Comparison of ENCODE assay signal across 19 mouse cellular contexts in genomic region chr3:69475850-69476450, GRCm38 (mm10).
DNase-seq lines count a peak whose midpoint lies in the region; ATAC-seq lines count a peak whose summit lies in the region.
"Had no signal": no experiment of that assay in that cellular context is flagged by ENCODE, and none has a peak within 500 bp of the region (broad histone marks: within the 10 kb centered on the region; RNA-seq: fewer than 3 reads in every experiment).

No protein-coding gene starts in this region.

- H3K4me2 ChIP-seq in heart, embryonic 12.5 days = peak overlapping the region; percentile 51
- H3K4me2 ChIP-seq in hindbrain, embryonic 15.5 days = no peak overlapping the region
- no peak overlapping the region; the same call in 1 of the 2 replicates for H3K4me2 ChIP-seq in hindbrain, embryonic 14.5 days (replicated peaks)
- H3K4me2 ChIP-seq in neural tube, embryonic 14.5 days (ENCODE audit: low read depth, low read length) = no peak overlapping the region
- H3K4me2 ChIP-seq: limb, embryonic 13.5 days; liver, embryonic 13.5 days had no signal

- H3K9me3 ChIP-seq in heart, embryonic 12.5 days (replicated peaks) = peaks cover 3% of the 10 kb centered on the region; the same call in 1 of the 2 replicates
- no peaks in the 10 kb centered on the region for H3K9me3 ChIP-seq in hindbrain, embryonic 15.5 days
- H3K9me3 ChIP-seq in hindbrain, embryonic 14.5 days (ENCODE audit: control insufficient read depth, low read length) = no peaks in the 10 kb centered on the region
- no peaks in the 10 kb centered on the region for H3K9me3 ChIP-seq in neural tube, embryonic 14.5 days (ENCODE audit: control insufficient read depth, low read length)
- H3K9me3 ChIP-seq: embryonic facial prominence, embryonic 10.5 days; limb, embryonic 13.5 days had no signal

- DNase-seq in heart, postnatal 25 days (ENCODE audit: low spot score) = no peak
- no peak for DNase-seq in hindbrain, embryonic 14.5 days (ENCODE audit: low spot score)
- DNase-seq in MN1 (ENCODE audit: low spot score) = peak; percentile 82
- DNase-seq in layer of hippocampus, adult 8-10 months (ENCODE audit: low spot score in 2 of 2) = no peak
- DNase-seq: B cell, adult 2 months; cerebellum, adult 8-10 months; gastrocnemius, adult 2 months; kidney, adult 18-20 months; layer of hippocampus, postnatal 36 days; liver, embryonic 13.5 days; midbrain, embryonic 14.5 days; right cerebral cortex, postnatal 25 days had no signal

- intact Hi-C loops in heart, postnatal 25 days (cut with DNase I) = no loop called here

- H3K4me3 ChIP-seq in heart, embryonic 12.5 days = no peak overlapping the region
- H3K4me3 ChIP-seq in hindbrain, embryonic 15.5 days = no peak overlapping the region
- H3K4me3 ChIP-seq in hindbrain, embryonic 14.5 days (replicated peaks; ENCODE audit: low read length) = no peak overlapping the region
- H3K4me3 ChIP-seq in neural tube, embryonic 14.5 days (ENCODE audit: low read depth, low read length) = no peak overlapping the region
- H3K4me3 ChIP-seq: embryonic facial prominence, embryonic 10.5 days; gastrocnemius, adult 2 months; limb, embryonic 13.5 days; liver, embryonic 13.5 days; megakaryocyte, embryonic 14.5 days had no signal

- H3K27ac ChIP-seq in heart, embryonic 12.5 days (ENCODE audit: poor library complexity, severe bottlenecking) = no peak overlapping the region
- H3K27ac ChIP-seq in hindbrain, embryonic 15.5 days (replicated peaks) = 0 out of 2 replicates have a peak overlapping the region, but pooled peaks have one; percentile 3
- no peak overlapping the region for H3K27ac ChIP-seq in hindbrain, embryonic 14.5 days
- H3K27ac ChIP-seq in neural tube, embryonic 14.5 days (ENCODE audit: low read depth, low read length) = 0 out of 2 replicates have a peak overlapping the region, but pooled peaks have one; percentile 13
- H3K27ac ChIP-seq: embryonic facial prominence, embryonic 10.5 days; gastrocnemius, adult 2 months; kidney, postnatal 0 days; limb, embryonic 13.5 days; liver, embryonic 13.5 days had no signal

- peak overlapping the region; percentile 36; the same call in 1 of the 2 replicates for H3K9ac ChIP-seq in heart, embryonic 12.5 days
- H3K9ac ChIP-seq in hindbrain, embryonic 15.5 days = no peak overlapping the region
- no peak overlapping the region for H3K9ac ChIP-seq in hindbrain, embryonic 14.5 days
- no peak overlapping the region for H3K9ac ChIP-seq in neural tube, embryonic 14.5 days (replicated peaks; ENCODE audit: low read depth, low read length)
- H3K9ac ChIP-seq: limb, embryonic 13.5 days; liver, embryonic 13.5 days had no signal

- no peaks in the 10 kb centered on the region for H3K36me3 ChIP-seq in heart, embryonic 12.5 days
- H3K36me3 ChIP-seq in hindbrain, embryonic 15.5 days = no peaks in the 10 kb centered on the region
- H3K36me3 ChIP-seq in hindbrain, embryonic 14.5 days (replicated peaks; ENCODE audit: control insufficient read depth, insufficient read depth) = no peaks in the 10 kb centered on the region
- no peaks in the 10 kb centered on the region for H3K36me3 ChIP-seq in neural tube, embryonic 14.5 days (ENCODE audit: control insufficient read depth, insufficient read depth, low read length)
- H3K36me3 ChIP-seq: embryonic facial prominence, embryonic 10.5 days; limb, embryonic 13.5 days; liver, embryonic 13.5 days had no signal

- ATAC-seq in heart, embryonic 12.5 days (ENCODE audit: insufficient number of reproducible peaks, low FRiP score) = peak; percentile 71
- peak; percentile 31; the same call in 1 of the 2 replicates for ATAC-seq in hindbrain, embryonic 15.5 days (ENCODE audit: low FRiP score, low read depth)
- no peak for ATAC-seq in hindbrain, embryonic 14.5 days (ENCODE audit: low FRiP score)
- peak; percentile 52; the same call in 1 of the 2 replicates for ATAC-seq in neural tube, embryonic 14.5 days (ENCODE audit: low read depth)

- 32% methylated on average over 12 of the region's 12 CpGs for WGBS in heart, embryonic 12.5 days
- 53% methylated on average over 12 of the region's 12 CpGs for WGBS in hindbrain, embryonic 15.5 days
- WGBS in hindbrain, embryonic 14.5 days = 49% methylated on average over 12 of the region's 12 CpGs
- 53% methylated on average over 12 of the region's 12 CpGs for WGBS in neural tube, embryonic 14.5 days

- peaks cover 26% of the 10 kb centered on the region for H3K4me1 ChIP-seq in heart, embryonic 12.5 days (replicated peaks)
- peaks cover 19% of the 10 kb centered on the region for H3K4me1 ChIP-seq in hindbrain, embryonic 15.5 days (replicated peaks)
- peaks cover 16% of the 10 kb centered on the region for H3K4me1 ChIP-seq in hindbrain, embryonic 14.5 days (replicated peaks; ENCODE audit: control insufficient read depth, insufficient read depth, low read length)
- peaks cover 14% of the 10 kb centered on the region for H3K4me1 ChIP-seq in neural tube, embryonic 14.5 days (ENCODE audit: control insufficient read depth, insufficient read depth, low read length)
- H3K4me1 ChIP-seq: liver, embryonic 13.5 days; megakaryocyte, embryonic 14.5 days had no signal

- H3K27me3 ChIP-seq in heart, embryonic 12.5 days (replicated peaks) = no peaks in the 10 kb centered on the region
- H3K27me3 ChIP-seq in hindbrain, embryonic 15.5 days = no peaks in the 10 kb centered on the region
- H3K27me3 ChIP-seq in hindbrain, embryonic 14.5 days (ENCODE audit: control insufficient read depth, insufficient read depth, low read length) = no peaks in the 10 kb centered on the region
- no peaks in the 10 kb centered on the region for H3K27me3 ChIP-seq in neural tube, embryonic 14.5 days (ENCODE audit: control insufficient read depth, insufficient read depth, low read length)
- H3K27me3 ChIP-seq: liver, embryonic 13.5 days had no signal

Comparison
In these comparisons a context has a peak if more than half of its experiments do, and no peak if none do; other contexts are left out.
1. H3K27ac ChIP-seq: peak in hindbrain, embryonic 15.5 days (single experiment) and neural tube, embryonic 14.5 days (single experiment); none in heart, embryonic 12.5 days (single experiment) and hindbrain, embryonic 14.5 days (single experiment).